Mouse (Mus musculus) embryonic facial prominence, embryonic 11.5 days (tissue): ENCODE data around the gene Habp4. TPM values are rescaled to one million over a fixed set of nuclear protein-coding genes. Genes with fewer than 3 reads are reported as not detected.
A peak's percentile ranks its signal among the peaks of the same experiment; 100 is the strongest.

ENCODE experiments used
- ATAC-seq: fragments of 200-750 bp; cut with Nextera tagmentation; replicated peaks from 2 replicates; pipeline ENCODE4 v1.8.0; 2017; ENCODE audit warnings: low read depth; ENCODE audit not compliant: insufficient number of reproducible peaks, low FRiP score, low TSS enrichment
- DNase-seq: peaks from one replicate; pipeline ENCODE4 v3.0.0-alpha.2; 2015; ENCODE audit warnings: low spot score
- H3K27ac ChIP-seq: fragments of 300-500 bp; sonication (generic); replicated peaks from 2 replicates; pipeline ENCODE4 v1.5.1; 2014; ENCODE audit warnings: mild to moderate bottlenecking, low read depth, low read length, control low read depth
- H3K27me3 ChIP-seq: fragments of 300-500 bp; sonication (generic); 2 replicates; pipeline ENCODE4 v1.6.1; 2014; ENCODE audit warnings: mild to moderate bottlenecking, low read length, moderate library complexity, mixed read lengths; ENCODE audit not compliant: control insufficient read depth, insufficient read depth
- H3K36me3 ChIP-seq: fragments of 300-500 bp; sonication (generic); replicated peaks from 2 replicates; pipeline ENCODE4 v1.6.1; 2014; ENCODE audit warnings: low read depth, mild to moderate bottlenecking, low read length, moderate library complexity, mixed read lengths; ENCODE audit not compliant: control insufficient read depth, insufficient read depth
- H3K4me1 ChIP-seq: fragments of 300-500 bp; sonication (generic); 2 replicates; pipeline ENCODE4 v1.6.1; 2014; ENCODE audit warnings: low read length, mixed read lengths; ENCODE audit not compliant: control insufficient read depth, insufficient read depth
- H3K4me2 ChIP-seq: fragments of 300-500 bp; sonication (generic); 2 replicates; pipeline ENCODE4 v1.6.1; 2014; ENCODE audit warnings: low read depth, mild to moderate bottlenecking, control low read depth, low read length, moderate library complexity
- H3K4me3 ChIP-seq: fragments of 300-500 bp; sonication (generic); 2 replicates; pipeline ENCODE4 v1.5.1; 2014; ENCODE audit warnings: low read depth, low read length, control low read depth
- H3K9ac ChIP-seq: fragments of 300-500 bp; sonication (generic); replicated peaks from 2 replicates; pipeline ENCODE4 v1.6.1; 2014; ENCODE audit warnings: mild to moderate bottlenecking, control low read depth, low read length
- H3K9me3 ChIP-seq: fragments of 300-500 bp; sonication (generic); replicated peaks from 2 replicates; pipeline ENCODE4 v1.6.1; 2016; ENCODE audit warnings: mild to moderate bottlenecking, low read length, inconsistent platforms, mixed read lengths; ENCODE audit not compliant: control insufficient read depth
- WGBS: fragments of 180-500 bp; shearing (Covaris S2); extraction: QIAGEN DNeasy Blood & Tissue Kit; methylation state at CpG from one replicate; pipeline ENCODE4 v1.1.7; 2014; 5-methylcytosine and 5-hydroxymethylcytosine counted together
- polyA plus RNA-seq: library from polyadenylated mRNA; unstranded; fragments of >200 nt; fragmentation: Nextera tagmentation; extraction: Ambion mirVana; gene quantifications from 2 replicates; pipeline ENCODE4 v1.2.1, GENCODE M21; 2014

Gene Habp4
- polyA plus RNA-seq, 1 experiment from 2014 or later, result 26.0 TPM

- H3K27ac ChIP-seq, result no peak overlapping the region
- ATAC-seq (no peak), DNase-seq (no peak)
- no peak overlapping the region for H3K4me2 ChIP-seq
- no peaks in the 10 kb centered on the region for H3K36me3 ChIP-seq
- 93% methylated on average over 4 of the region's 4 CpGs for WGBS
- no peak overlapping the region for H3K4me3 ChIP-seq
- no peaks in the 10 kb centered on the region for H3K27me3 ChIP-seq
- H3K4me1 ChIP-seq, result no peaks in the 10 kb centered on the region
- no peaks in the 10 kb centered on the region for H3K9me3 ChIP-seq
- H3K9ac ChIP-seq, result no peak overlapping the region
Measured at GRCm38 (mm10) chr13:64198310-64198709, 36.7 kb downstream of the Habp4 start.

GRCm38 (mm10) chr13:64200911-64201310, 39.3 kb downstream of the Habp4 start:
- H3K4me3 ChIP-seq, result no peak overlapping the region
- no peaks in the 10 kb centered on the region for H3K27me3 ChIP-seq
- no peak overlapping the region for H3K27ac ChIP-seq
- DNase-seq (no peak), ATAC-seq (no peak)
- H3K4me1 ChIP-seq, result no peaks in the 10 kb centered on the region
- 99% methylated on average over 4 of the region's 4 CpGs for WGBS
- H3K4me2 ChIP-seq, result no peak overlapping the region
- H3K9ac ChIP-seq, result no peak overlapping the region
- no peaks in the 10 kb centered on the region for H3K36me3 ChIP-seq
- no peaks in the 10 kb centered on the region for H3K9me3 ChIP-seq

GRCm38 (mm10) chr13:64204726-64205125, 43.1 kb downstream of the Habp4 start:
- WGBS, result 60% methylated on average over 2 of the region's 2 CpGs
- ATAC-seq, result no peak
- H3K4me1 ChIP-seq, result no peaks in the 10 kb centered on the region
- H3K4me3 ChIP-seq, result no peak overlapping the region
- no peak overlapping the region for H3K9ac ChIP-seq
- peak; percentile 8 for DNase-seq
- H3K36me3 ChIP-seq, result no peaks in the 10 kb centered on the region
- H3K27me3 ChIP-seq, result no peaks in the 10 kb centered on the region
- no peaks in the 10 kb centered on the region for H3K9me3 ChIP-seq
- no peak overlapping the region for H3K27ac ChIP-seq
- H3K4me2 ChIP-seq, result no peak overlapping the region

GRCm38 (mm10) chr13:64205186-64205585, 43.6 kb downstream of the Habp4 start:
- no peaks in the 10 kb centered on the region for H3K27me3 ChIP-seq
- no peak overlapping the region for H3K27ac ChIP-seq
- H3K4me3 ChIP-seq, result no peak overlapping the region
- ATAC-seq (peak; percentile 70), DNase-seq (peak; percentile 46)
- no peaks in the 10 kb centered on the region for H3K9me3 ChIP-seq
- no peak overlapping the region for H3K9ac ChIP-seq
- no peak overlapping the region for H3K4me2 ChIP-seq
- no peaks in the 10 kb centered on the region for H3K36me3 ChIP-seq
- no peaks in the 10 kb centered on the region for H3K4me1 ChIP-seq
- WGBS, result 48% methylated on average over 2 of the region's 2 CpGs

GRCm38 (mm10) chr13:64208146-64208545, 46.5 kb downstream of the Habp4 start:
- ATAC-seq, result no peak

GRCm38 (mm10) chr13:64211995-64212603, 50.5 kb downstream of the Habp4 start:
- no peak overlapping the region for H3K9ac ChIP-seq
- no peaks in the 10 kb centered on the region for H3K4me1 ChIP-seq
- ATAC-seq (no peak), DNase-seq (no peak)
- no peak overlapping the region for H3K4me2 ChIP-seq
- H3K27me3 ChIP-seq, result no peaks in the 10 kb centered on the region
- H3K36me3 ChIP-seq, result no peaks in the 10 kb centered on the region
- 87% methylated on average over 5 of the region's 5 CpGs for WGBS
- no peak overlapping the region for H3K27ac ChIP-seq
- no peaks in the 10 kb centered on the region for H3K9me3 ChIP-seq
- no peak overlapping the region for H3K4me3 ChIP-seq

More at GRCm38 (mm10) chr13:64208146-64208545, 46.5 kb downstream of the Habp4 start:
- DNase-seq, result no peak
- H3K4me2 ChIP-seq, result no peak overlapping the region
- H3K4me3 ChIP-seq, result no peak overlapping the region
- H3K27ac ChIP-seq, result no peak overlapping the region
- 89% methylated on average over 6 of the region's 6 CpGs for WGBS
- H3K36me3 ChIP-seq, result no peaks in the 10 kb centered on the region
- H3K4me1 ChIP-seq, result no peaks in the 10 kb centered on the region
- H3K27me3 ChIP-seq, result no peaks in the 10 kb centered on the region
- H3K9me3 ChIP-seq, result no peaks in the 10 kb centered on the region
- H3K9ac ChIP-seq, result no peak overlapping the region

GRCm38 (mm10) chr13:64214891-64215290, 53.3 kb downstream of the Habp4 start:
- WGBS, result 91% methylated on average over 5 of the region's 5 CpGs
- Histone ChIP-seq H3K27me3 (no peaks in the 10 kb centered on the region), H3K36me3 (no peaks in the 10 kb centered on the region)

GRCm38 (mm10) chr13:64225738-64226137, 64.1 kb downstream of the Habp4 start:
- DNase-seq, result no peak

More at GRCm38 (mm10) chr13:64214891-64215290, 53.3 kb downstream of the Habp4 start:
- Histone ChIP-seq H3K4me2 (no peak overlapping the region), H3K9ac (no peak overlapping the region), H3K9me3 (no peaks in the 10 kb centered on the region), H3K4me1 (no peaks in the 10 kb centered on the region), H3K27ac (no peak overlapping the region), H3K4me3 (no peak overlapping the region)
- DNase-seq (no peak), ATAC-seq (no peak)

More at GRCm38 (mm10) chr13:64225738-64226137, 64.1 kb downstream of the Habp4 start:
- Histone ChIP-seq H3K9ac (no peak overlapping the region), H3K27ac (no peak overlapping the region), H3K36me3 (no peaks in the 10 kb centered on the region), H3K4me2 (no peak overlapping the region), H3K4me3 (no peak overlapping the region), H3K9me3 (no peaks in the 10 kb centered on the region), H3K27me3 (no peaks in the 10 kb centered on the region), H3K4me1 (no peaks in the 10 kb centered on the region)
- ATAC-seq, result no peak
- 79% methylated on average over 3 of the region's 3 CpGs for WGBS
